Mouse (Mus musculus): ENCODE measurements around the gene Zfp454. TPM values are rescaled to one million over a fixed set of nuclear protein-coding genes. Genes with fewer than 3 reads are reported as not detected.

Gene Zfp454
- total and polyA plus RNA-seq, 2 experiments from 2014 or later = 1.7 TPM; not detected in 1

GRCm38 (mm10) chr11:50892441-50892840 lies 5.0 kb upstream of the Zfp454 start:
- H3K27me3 ChIP-seq (ENCODE audit: control insufficient read depth, insufficient read depth, low read length) = no peaks in the 10 kb centered on the region
- no peaks in the 10 kb centered on the region for H3K36me3 ChIP-seq (replicated peaks; ENCODE audit: control insufficient read depth, insufficient read depth, low read length)
- H3K4me2 ChIP-seq (ENCODE audit: low read depth, low read length) = no peak overlapping the region
- peaks cover 11% of the 10 kb centered on the region for H3K9me3 ChIP-seq (replicated peaks; ENCODE audit: control insufficient read depth, low read length)
- H3K9ac ChIP-seq (replicated peaks; ENCODE audit: low read depth, low read length) = no peak overlapping the region
- ATAC-seq (ENCODE audit: insufficient read depth, low read depth) = no peak
- TF ChIP-seq CTCF (IDR thresholded peaks at IDR 0.05; ENCODE audit: low read depth) (no peak), EP300 (IDR thresholded peaks at IDR 0.05; ENCODE audit: low read depth) (no peak)
- no peak overlapping the region for H3K4me3 ChIP-seq (ENCODE audit: low read depth, low read length)
- 0 out of 2 replicates have a peak, but pooled peaks cover 4% of the 10 kb centered on the region for H3K4me1 ChIP-seq (ENCODE audit: control insufficient read depth, insufficient read depth)
- no peak for DNase-seq (ENCODE audit: low spot score)
- H3K27ac ChIP-seq (ENCODE audit: low read depth) = no peak overlapping the region
- WGBS = 39% methylated on average over 2 of the region's 2 CpGs

GRCm38 (mm10) chr11:50886933-50887293 lies 538 bp downstream of the Zfp454 start:
- 0 out of 2 replicates have a peak, but pooled peaks cover under 1% of the 10 kb centered on the region for H3K9me3 ChIP-seq (replicated peaks; ENCODE audit: control insufficient read depth, low read length)
- H3K4me2 ChIP-seq (ENCODE audit: low read depth, low read length) = peak overlapping the region; percentile 73
- H3K4me3 ChIP-seq (ENCODE audit: low read depth, low read length) = peak overlapping the region; percentile 46
- H3K36me3 ChIP-seq (replicated peaks; ENCODE audit: control insufficient read depth, insufficient read depth, low read length) = no peaks in the 10 kb centered on the region
- no peaks in the 10 kb centered on the region for H3K27me3 ChIP-seq (ENCODE audit: control insufficient read depth, insufficient read depth, low read length)
- ATAC-seq (ENCODE audit: insufficient read depth, low read depth) = peak; percentile 2; the same call in 1 of the 2 replicates
- no peak overlapping the region for H3K27ac ChIP-seq (ENCODE audit: low read depth)
- TF ChIP-seq CTCF (IDR thresholded peaks at IDR 0.05; ENCODE audit: low read depth) = no peak
- TF ChIP-seq EP300 (IDR thresholded peaks at IDR 0.05; ENCODE audit: low read depth) = no peak
- WGBS = 24% methylated on average over 10 of the region's 10 CpGs
- peak overlapping the region; percentile 39; the same call in 1 of the 2 replicates for H3K9ac ChIP-seq (replicated peaks; ENCODE audit: low read depth, low read length)
- no peak for DNase-seq (ENCODE audit: low spot score)
- H3K4me1 ChIP-seq (ENCODE audit: control insufficient read depth, insufficient read depth) = 0 out of 2 replicates have a peak, but pooled peaks cover 4% of the 10 kb centered on the region

- Histone ChIP-seq H3K4me2 (ENCODE audit: low read depth, low read length) (peak overlapping the region; percentile 73), H3K9me3 (replicated peaks; ENCODE audit: control insufficient read depth, low read length) (no peaks in the 10 kb centered on the region), H3K4me1 (ENCODE audit: control insufficient read depth, insufficient read depth) (0 out of 2 replicates have a peak, but pooled peaks cover 4% of the 10 kb centered on the region), H3K27me3 (ENCODE audit: control insufficient read depth, insufficient read depth, low read length) (no peaks in the 10 kb centered on the region), H3K36me3 (replicated peaks; ENCODE audit: control insufficient read depth, insufficient read depth, low read length) (0 out of 2 replicates have a peak, but pooled peaks cover under 1% of the 10 kb centered on the region), H3K27ac (ENCODE audit: low read depth) (no peak overlapping the region), H3K4me3 (ENCODE audit: low read depth, low read length) (peak overlapping the region; percentile 46; the same call in 1 of the 2 replicates), H3K9ac (replicated peaks; ENCODE audit: low read depth, low read length) (0 out of 2 replicates have a peak overlapping the region, but pooled peaks have one; percentile 39)
- DNase-seq (ENCODE audit: low spot score) (no peak), ATAC-seq (ENCODE audit: insufficient read depth, low read depth) (no peak)
- 55% methylated on average over 8 of the region's 8 CpGs for WGBS
- no peak for TF ChIP-seq EP300 (IDR thresholded peaks at IDR 0.05; ENCODE audit: low read depth)
- no peak for TF ChIP-seq CTCF (IDR thresholded peaks at IDR 0.05; ENCODE audit: low read depth)
Measured at GRCm38 (mm10) chr11:50886231-50886932, 1.1 kb downstream of the Zfp454 start.

- no peak overlapping the region for H3K4me3 ChIP-seq (ENCODE audit: low read depth, low read length)
- no peak overlapping the region for H3K9ac ChIP-seq (replicated peaks; ENCODE audit: low read depth, low read length)
- H3K4me1 ChIP-seq (ENCODE audit: control insufficient read depth, insufficient read depth) = 0 out of 2 replicates have a peak, but pooled peaks cover 4% of the 10 kb centered on the region
- DNase-seq (ENCODE audit: low spot score) (no peak), ATAC-seq (ENCODE audit: insufficient read depth, low read depth) (no peak)
- H3K36me3 ChIP-seq (replicated peaks; ENCODE audit: control insufficient read depth, insufficient read depth, low read length) = 0 out of 2 replicates have a peak, but pooled peaks cover 5% of the 10 kb centered on the region
- TF ChIP-seq CTCF (IDR thresholded peaks at IDR 0.05; ENCODE audit: low read depth) = no peak
- TF ChIP-seq EP300 (IDR thresholded peaks at IDR 0.05; ENCODE audit: low read depth) = no peak
- no peaks in the 10 kb centered on the region for H3K27me3 ChIP-seq (ENCODE audit: control insufficient read depth, insufficient read depth, low read length)
- WGBS = 70% methylated on average over 3 of the region's 3 CpGs
- no peaks in the 10 kb centered on the region for H3K9me3 ChIP-seq (replicated peaks; ENCODE audit: control insufficient read depth, low read length)
- H3K4me2 ChIP-seq (ENCODE audit: low read depth, low read length) = no peak overlapping the region
- H3K27ac ChIP-seq (ENCODE audit: low read depth) = no peak overlapping the region
Measured at GRCm38 (mm10) chr11:50883756-50884155, 3.7 kb downstream of the Zfp454 start.

- no peak overlapping the region for H3K9ac ChIP-seq (replicated peaks; ENCODE audit: low read depth, low read length)
- DNase-seq (ENCODE audit: low spot score) (no peak), ATAC-seq (ENCODE audit: insufficient read depth, low read depth) (no peak)
- no peaks in the 10 kb centered on the region for H3K4me1 ChIP-seq (ENCODE audit: control insufficient read depth, insufficient read depth)
- H3K36me3 ChIP-seq (replicated peaks; ENCODE audit: control insufficient read depth, insufficient read depth, low read length) = peaks cover 23% of the 10 kb centered on the region
- 76% methylated on average over 3 of the region's 3 CpGs for WGBS
- no peak for TF ChIP-seq EP300 (IDR thresholded peaks at IDR 0.05; ENCODE audit: low read depth)
- no peak for TF ChIP-seq CTCF (IDR thresholded peaks at IDR 0.05; ENCODE audit: low read depth)
- H3K9me3 ChIP-seq (replicated peaks; ENCODE audit: control insufficient read depth, low read length) = peaks cover 15% of the 10 kb centered on the region
- H3K4me3 ChIP-seq (ENCODE audit: low read depth, low read length) = no peak overlapping the region
- H3K4me2 ChIP-seq (ENCODE audit: low read depth, low read length) = no peak overlapping the region
- no peak overlapping the region for H3K27ac ChIP-seq (ENCODE audit: low read depth)
- H3K27me3 ChIP-seq (ENCODE audit: control insufficient read depth, insufficient read depth, low read length) = no peaks in the 10 kb centered on the region
Measured at GRCm38 (mm10) chr11:50878641-50879040, 8.8 kb downstream of the Zfp454 start.

Measured in heart, postnatal 0 days (tissue).